Mouse (Mus musculus): ENCODE results near the gene Gon4l. TPM values are rescaled to one million over a fixed set of nuclear protein-coding genes. Genes with fewer than 3 reads are reported as not detected.

The Gon4l gene
- total RNA-seq, 2 experiments from 2014 or later = 36.4 to 40.5 TPM

Other genes with a start within 250 kb of the Gon4l start
- gene Arhgef2, start 229.3 kb upstream of the Gon4l start, total RNA-seq (2021) = 10 to 100 TPM; 65.7 to 77.0 TPM
- gene Rxfp4, start 182.1 kb upstream of the Gon4l start, total RNA-seq (2021) = not detected
- gene Khdc4, start 149.4 kb upstream of the Gon4l start, total RNA-seq (2021) = 10 to 100 TPM; 88.1 to 93.5 TPM
- gene Rit1, start 118.4 kb upstream of the Gon4l start, total RNA-seq (2021) = 10 to 100 TPM; 53.4 to 54.0 TPM
- gene Syt11, start 60.1 kb upstream of the Gon4l start, total RNA-seq (2021) = 10 to 100 TPM; 23.6 to 29.5 TPM
- gene Msto1, start 78.8 kb downstream of the Gon4l start, total RNA-seq (2021) = 10 to 100 TPM; 37.1 to 39.5 TPM
- gene Ash1l, start 115.4 kb downstream of the Gon4l start, total RNA-seq (2021) = 10 to 100 TPM; 47.3 to 51.6 TPM
- gene Dap3, start 116.0 kb downstream of the Gon4l start, total RNA-seq (2021) = 100 to 1,000 TPM; 115 to 118 TPM

Measured in adrenal gland, postnatal 4 days (tissue).